Mouse (Mus musculus) layer of hippocampus, adult 11-12 months (tissue): ENCODE measurements around the gene Fam184b.

Experiments
- DNase-seq: peaks from one replicate; pipeline ENCODE4 v3.0.0; 2022; ENCODE audit warnings: low spot score

Gene Fam184b

GRCm38 (mm10) chr5:45514599-45514998 lies 124.8 kb downstream of the Fam184b start:
- no peak for DNase-seq

GRCm38 (mm10) chr5:45513511-45513910 lies 125.9 kb downstream of the Fam184b start:
- DNase-seq = no peak

- DNase-seq = no peak
Measured at GRCm38 (mm10) chr5:45512908-45513307, 126.5 kb downstream of the Fam184b start.

GRCm38 (mm10) chr5:45510071-45510470 lies 129.3 kb downstream of the Fam184b start:
- DNase-seq = peak; percentile 39

GRCm38 (mm10) chr5:45497564-45497963 lies 141.8 kb downstream of the Fam184b start:
- no peak for DNase-seq

GRCm38 (mm10) chr5:45496930-45497550 lies 142.4 kb downstream of the Fam184b start:
- no peak for DNase-seq

GRCm38 (mm10) chr5:45496479-45496878 lies 142.9 kb downstream of the Fam184b start:
- DNase-seq = no peak

GRCm38 (mm10) chr5:45496042-45496441 lies 143.4 kb downstream of the Fam184b start:
- DNase-seq = no peak

- no peak for DNase-seq
Measured at GRCm38 (mm10) chr5:45495429-45495975, 143.9 kb downstream of the Fam184b start.

- DNase-seq = no peak
Measured at GRCm38 (mm10) chr5:45494093-45494755, 145.2 kb downstream of the Fam184b start.

- peak; percentile 98 for DNase-seq
Measured at GRCm38 (mm10) chr5:45493191-45494092, 146.0 kb downstream of the Fam184b start, which contains the start of gene Lap3. Gene Lap3, plus strand, starts transcription at chr5:45493374.

GRCm38 (mm10) chr5:45491776-45492175 lies 147.6 kb downstream of the Fam184b start:
- DNase-seq = no peak

- DNase-seq = no peak
Measured at GRCm38 (mm10) chr5:45483654-45484053, 155.8 kb downstream of the Fam184b start.

GRCm38 (mm10) chr5:45482607-45483006 lies 156.8 kb downstream of the Fam184b start:
- no peak for DNase-seq

GRCm38 (mm10) chr5:45481125-45481524 lies 158.3 kb downstream of the Fam184b start:
- DNase-seq = no peak

- no peak for DNase-seq
Measured at GRCm38 (mm10) chr5:45480066-45480465, 159.3 kb downstream of the Fam184b start.
